Mouse (Mus musculus) gastrocnemius, adult 8-10 months (tissue): ENCODE measurements around the gene Abi1. TPM values are rescaled to one million over a fixed set of nuclear protein-coding genes. Genes with fewer than 3 reads are reported as not detected.
"Not testable (repeated sequence)": the region's sequence is repeated elsewhere in the genome, so short reads cannot be mapped to it uniquely, and the experiment has no call there.

Source experiments
- DNase-seq, 2 experiments: peaks; one replicate each; pipeline ENCODE4 v3.0.0; 2022; ENCODE audit warnings: low spot score in 2 of 2
- total RNA-seq, 4 experiments: library from RNA; stranded (reverse); gene quantifications; 2 replicates each; pipeline ENCODE4 v1.2.4; 2022

Gene Abi1
- 10 to 100 TPM; 13.1 to 21.7 (median 17.2) TPM for total RNA-seq

GRCm38 (mm10) chr2:23040001-23040646, at the start of gene Abi1:
Gene Abi1 (minus strand): TSS chr2:23040241.
- DNase-seq, result peak; percentile 82 to 85

DNA sequence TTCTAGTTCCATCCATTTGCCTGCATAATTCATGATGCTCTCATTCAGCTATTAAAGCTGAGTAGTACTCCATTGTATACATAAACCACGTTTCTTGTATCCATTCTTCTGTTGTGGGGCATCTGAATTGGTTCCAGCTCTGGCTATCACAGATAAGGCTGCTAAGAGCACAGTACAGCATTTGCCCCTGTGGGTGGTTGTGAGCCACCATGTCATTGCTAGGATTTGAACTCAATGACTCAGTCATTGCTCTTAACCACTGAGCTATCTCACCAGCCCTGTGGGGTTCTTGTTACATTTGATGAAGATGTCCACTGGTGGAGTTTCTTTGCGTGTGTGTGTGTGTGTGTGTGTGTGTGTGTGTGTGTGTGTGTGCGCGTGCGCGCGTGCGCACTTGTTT, 44.5 kb upstream of the Abi1 start:
- DNase-seq, result no peak

DNA sequence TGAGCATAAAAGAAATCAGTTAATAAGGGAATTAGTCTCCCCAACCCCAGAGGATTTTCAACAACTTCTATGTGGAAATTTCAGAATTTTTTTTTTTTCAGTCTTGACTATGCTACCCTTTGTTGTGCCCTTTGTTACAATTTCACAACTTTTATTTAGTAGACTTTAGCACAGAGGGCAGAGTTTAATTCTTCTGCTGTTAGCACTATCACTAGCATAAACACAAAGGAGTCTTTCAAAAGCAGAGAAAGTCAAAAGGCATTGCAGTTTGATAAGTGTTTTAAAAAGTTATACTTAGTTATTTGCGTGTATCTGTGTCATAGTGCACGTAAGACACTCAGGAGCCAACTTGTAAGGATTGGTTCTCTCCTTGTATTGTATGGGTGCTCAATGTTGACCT, 38.5 kb upstream of the Abi1 start:
- no peak for DNase-seq

DNA sequence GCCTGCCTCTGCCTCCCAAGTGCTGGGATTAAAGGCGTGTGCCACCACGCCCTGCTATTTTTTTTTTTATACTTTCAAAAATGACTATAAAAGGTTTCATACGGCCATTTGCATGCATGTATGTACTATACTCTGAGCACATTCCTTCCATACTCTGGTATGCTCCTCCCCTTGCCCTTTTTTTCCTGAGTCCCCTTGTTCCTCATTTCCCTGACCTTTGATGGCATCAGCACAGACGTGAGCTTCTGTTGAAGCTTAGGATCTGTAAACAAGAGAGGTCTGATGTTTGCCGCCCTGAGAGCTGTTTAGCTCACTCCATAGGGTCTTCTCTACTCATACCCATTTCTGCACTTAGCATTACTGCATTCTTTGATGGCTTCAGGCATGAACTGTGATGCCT, 37.7 kb upstream of the Abi1 start:
- DNase-seq, result no peak

DNA sequence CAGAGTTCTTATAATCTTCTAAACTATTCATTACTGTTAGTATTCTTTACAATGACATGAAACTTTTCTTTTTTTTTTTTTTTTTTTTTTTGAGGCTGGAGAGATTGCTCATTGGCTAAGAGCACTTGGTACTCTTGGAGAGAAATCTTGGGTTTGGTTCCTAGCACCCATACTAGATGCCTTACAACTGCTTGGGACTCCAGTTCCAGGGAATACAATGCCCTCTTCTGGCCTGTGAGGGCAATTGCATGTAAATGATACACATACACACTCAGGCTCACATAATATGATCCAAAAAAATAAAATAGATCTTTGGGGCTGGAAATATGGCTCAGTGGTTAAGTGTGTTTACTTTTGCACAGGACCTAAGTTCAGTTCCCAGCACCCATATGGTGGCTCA, 36.7 kb upstream of the Abi1 start:
- no peak for DNase-seq

- DNase-seq, result no peak
Measured at GRCm38 (mm10) chr2:23075846-23076245, 35.8 kb upstream of the Abi1 start.

- no peak for DNase-seq
Measured at GRCm38 (mm10) chr2:23071406-23071805, 31.4 kb upstream of the Abi1 start.

GRCm38 (mm10) chr2:23070491-23070890, 30.4 kb upstream of the Abi1 start:
- DNase-seq, result no peak

DNA sequence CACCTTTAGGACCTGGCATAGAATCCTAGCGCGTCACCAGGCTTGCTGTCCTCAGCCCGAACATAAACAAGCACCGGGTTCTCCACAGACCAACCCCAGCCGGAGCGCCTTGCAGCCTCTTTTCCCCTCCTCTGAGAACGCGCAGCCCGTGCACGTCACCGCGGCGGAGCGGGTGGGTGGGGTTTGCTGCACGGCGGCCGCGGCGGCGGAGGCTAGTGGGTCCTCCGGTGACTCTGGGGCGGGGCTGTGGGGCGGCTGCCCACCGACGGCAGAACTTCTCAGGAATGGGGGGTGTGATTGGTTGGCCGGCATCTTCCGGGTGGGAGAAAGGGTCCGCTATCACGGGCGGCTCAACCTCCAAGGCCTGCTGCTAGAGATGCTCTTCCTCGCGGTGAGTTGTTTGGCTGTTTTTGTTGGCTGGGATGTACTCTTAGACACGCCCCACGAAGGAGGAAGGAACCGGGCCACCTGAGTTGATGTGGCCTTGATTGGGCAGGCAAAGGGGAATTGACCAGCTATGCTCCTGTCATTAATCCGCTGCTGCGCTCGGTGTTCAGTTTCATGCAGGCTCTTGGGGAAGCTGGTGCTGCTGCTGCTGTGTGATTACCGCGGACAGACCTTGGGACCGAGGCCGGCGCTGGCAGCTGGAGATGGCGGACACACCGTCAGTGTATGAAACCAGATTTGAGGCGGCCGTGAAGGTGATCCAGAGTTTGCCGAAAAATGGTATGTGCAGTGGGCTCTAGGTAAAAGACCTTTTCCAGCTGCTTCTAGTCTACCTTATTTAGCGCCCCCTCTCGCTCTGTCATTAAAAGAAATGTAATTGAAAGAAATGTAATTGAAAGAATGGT, 29.1 kb upstream of the Abi1 start:
- DNase-seq, result peak; percentile 81 to 83

GRCm38 (mm10) chr2:23068370-23068737, 28.3 kb upstream of the Abi1 start:
- no peak for DNase-seq

- peak; percentile 91 to 93 for DNase-seq
Measured at GRCm38 (mm10) chr2:23067552-23068369, 27.7 kb upstream of the Abi1 start, which contains the start of gene Acbd5. Gene Acbd5 (plus strand): TSS chr2:23068167.

GRCm38 (mm10) chr2:23052523-23052922, 12.5 kb upstream of the Abi1 start:
- DNase-seq, result no peak

DNA sequence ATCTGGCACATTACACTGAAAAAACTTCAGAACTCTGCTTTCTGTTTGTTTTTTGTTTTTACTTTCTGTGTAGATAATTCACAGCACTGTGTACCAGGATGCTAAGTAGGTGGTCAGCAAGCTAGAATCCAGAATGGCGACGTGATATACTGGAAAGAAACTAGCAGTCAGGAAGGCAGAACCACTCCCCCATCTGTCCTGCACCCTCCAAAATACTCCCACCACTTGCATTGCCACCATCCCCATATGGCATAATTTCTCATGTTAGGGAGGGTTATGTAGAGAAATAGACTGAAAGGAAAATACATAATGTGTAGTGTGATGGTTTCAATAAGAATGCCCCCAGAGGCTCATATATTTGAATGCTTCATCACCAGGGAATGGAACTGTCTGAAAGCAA, 11.8 kb upstream of the Abi1 start:
- no peak for DNase-seq

GRCm38 (mm10) chr2:23048006-23048405, 8.0 kb upstream of the Abi1 start:
- no peak for DNase-seq

DNA sequence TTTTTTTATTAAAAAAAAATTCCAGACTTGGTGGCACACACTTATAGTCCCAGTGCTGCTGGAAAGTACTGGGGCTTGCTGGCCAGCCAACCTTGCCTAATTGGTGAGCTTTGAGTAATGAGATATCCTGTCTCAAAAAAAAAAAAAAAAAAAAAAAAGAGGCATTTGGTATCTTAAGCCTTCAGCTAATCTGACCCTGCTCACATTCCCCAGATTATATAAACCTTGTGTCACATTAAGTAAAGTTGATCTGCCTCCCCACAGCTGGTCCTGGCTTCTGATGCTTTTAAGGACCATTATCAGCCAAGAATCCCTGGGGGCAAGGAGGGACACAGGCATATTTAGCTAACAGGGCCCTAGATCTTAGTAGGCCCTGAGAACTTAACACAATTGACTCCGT, 5.7 kb upstream of the Abi1 start:
- DNase-seq, result no peak

DNA sequence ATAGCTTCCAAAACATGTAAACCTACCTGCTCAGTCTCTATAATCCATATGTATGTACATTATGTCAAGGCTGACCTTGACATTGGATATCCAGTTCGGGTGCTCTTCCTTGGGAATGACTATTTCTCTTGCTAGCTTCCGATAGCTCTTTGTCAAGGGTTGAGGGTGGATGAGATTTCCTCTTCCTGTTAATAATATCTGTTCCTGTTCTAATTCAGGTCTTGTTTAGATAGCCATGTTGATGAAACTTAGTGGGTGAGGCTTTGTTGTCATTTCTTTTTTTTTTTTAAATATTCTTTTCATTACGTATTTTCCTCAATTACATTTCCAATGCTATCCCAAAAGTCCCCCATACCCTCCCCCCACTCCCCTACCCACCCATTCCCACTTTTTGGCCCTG, 2.1 kb upstream of the Abi1 start:
- DNase-seq, result no peak

GRCm38 (mm10) chr2:23041457-23041856, 1.4 kb upstream of the Abi1 start:
- DNase-seq, result no peak

DNA sequence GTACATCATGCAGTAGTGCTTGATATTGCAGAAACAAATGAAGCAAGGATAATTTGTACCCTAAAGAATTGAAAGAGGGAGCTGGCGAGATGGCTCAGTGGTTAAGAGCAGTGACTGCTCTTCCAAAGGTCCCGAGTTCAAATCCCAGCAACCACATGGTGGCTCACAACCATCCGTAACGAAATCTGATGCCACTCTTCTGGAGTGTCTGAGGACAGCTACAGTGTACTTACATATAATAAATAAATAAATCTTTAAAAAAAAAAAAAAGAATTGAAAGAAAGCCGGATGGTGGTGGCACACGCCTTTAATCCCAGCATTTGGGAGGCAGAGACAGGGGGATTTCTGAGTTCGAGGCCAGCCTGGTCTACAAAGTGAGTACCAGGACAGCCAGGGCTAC, 649 bp upstream of the Abi1 start:
- not testable (repeated sequence) for DNase-seq

DNA sequence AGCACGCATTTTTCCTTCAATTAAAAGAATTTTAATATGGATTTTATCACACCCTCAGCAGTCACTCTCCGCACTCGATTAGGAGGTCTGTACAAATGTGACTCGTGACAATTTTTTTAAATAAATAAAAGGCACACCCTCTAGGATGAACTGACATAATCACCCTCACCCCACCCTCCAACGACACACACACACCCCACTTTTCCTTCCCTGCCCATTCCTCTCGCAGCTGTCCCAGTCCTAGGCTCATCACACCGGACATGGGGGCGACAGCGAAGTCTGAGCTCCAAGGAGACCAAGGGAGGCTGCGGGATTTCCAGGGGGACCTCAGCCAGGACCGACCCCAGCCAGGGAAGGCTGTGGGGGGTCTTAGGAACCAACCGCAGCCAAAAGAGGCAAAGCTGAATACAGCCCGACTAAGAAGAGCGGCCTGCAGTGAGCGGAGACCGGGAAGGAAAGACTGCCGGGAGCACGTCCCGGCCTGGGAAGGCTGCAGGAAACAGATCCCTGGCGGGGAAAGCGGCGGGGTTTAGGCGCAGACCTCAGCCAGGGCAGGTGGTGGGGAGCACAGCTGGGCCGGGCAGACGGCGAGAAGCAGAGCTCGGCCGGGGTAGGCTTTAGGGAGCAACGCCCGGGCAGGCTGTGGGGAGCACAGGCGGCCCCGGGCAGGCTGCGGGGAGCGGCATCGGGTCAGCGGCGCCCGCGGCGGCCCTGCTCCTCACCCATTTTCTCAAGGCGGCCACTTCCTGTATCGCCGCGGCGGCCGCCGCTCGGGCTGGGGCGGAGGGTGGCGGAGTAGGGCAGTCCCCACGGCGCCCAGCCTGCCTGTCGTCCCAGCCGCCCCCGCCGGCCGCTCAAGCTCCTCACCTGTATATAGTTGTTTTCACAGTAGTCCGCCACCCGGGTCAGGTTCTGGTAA, 700 bp downstream of the Abi1 start:
- peak; percentile 12 to 38 for DNase-seq

DNA sequence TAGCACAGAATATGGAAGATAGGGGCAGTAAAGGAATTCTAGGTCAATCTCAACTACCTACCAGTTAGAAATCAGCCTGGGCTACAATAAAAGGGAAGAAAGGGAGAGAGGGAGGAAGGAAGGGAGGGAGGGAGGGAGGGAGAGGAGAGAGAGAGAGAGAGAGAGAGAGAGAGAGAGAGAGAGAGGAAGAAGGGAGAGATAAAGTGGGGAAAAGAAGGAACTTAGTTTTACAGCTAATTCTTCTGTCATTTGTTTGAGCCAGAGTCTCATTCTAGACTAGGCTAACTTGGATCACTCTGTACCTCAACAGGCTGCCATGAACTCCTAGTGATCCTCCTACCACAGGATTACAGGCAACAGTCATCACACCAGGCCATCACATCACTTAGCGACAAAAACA, 4.6 kb downstream of the Abi1 start:
- no peak for DNase-seq
